In genomic region chr1:45550531-45550930, GRCm38 (mm10) we compare ENCODE assay signal across 26 mouse cellular contexts. TPM values are rescaled to one million over a fixed set of nuclear protein-coding genes. Genes with fewer than 3 reads are reported as not detected.
DNase-seq lines count a peak whose midpoint lies in the region; ATAC-seq and TF ChIP-seq lines count a peak whose summit lies in the region.
"Had no signal": no experiment of that assay in that cellular context is flagged by ENCODE, and none has a peak within 500 bp of the region (broad histone marks: within the 10 kb centered on the region; RNA-seq: fewer than 3 reads in every experiment).

No protein-coding gene starts in this region.

- no peak overlapping the region for H3K4me3 ChIP-seq in lung, embryonic 14.5 days (ENCODE audit: low read depth, low read length)
- H3K4me3 ChIP-seq in lung, adult 2 months (replicated peaks; ENCODE audit: extremely low read depth, low read depth, low read length) = no peak overlapping the region
- H3K4me3 ChIP-seq in lung, postnatal 0 days (ENCODE audit: low read depth, low read length) = no peak overlapping the region
- H3K4me3 ChIP-seq: embryonic facial prominence, embryonic 10.5 days; embryonic facial prominence, embryonic 12.5 days; forebrain, embryonic 13.5 days; forebrain, embryonic 15.5 days had no signal

- no peaks in the 10 kb centered on the region for H3K27me3 ChIP-seq in lung, embryonic 14.5 days (ENCODE audit: insufficient read depth, low read length)
- no peaks in the 10 kb centered on the region for H3K27me3 ChIP-seq in lung, postnatal 0 days (replicated peaks; ENCODE audit: insufficient read depth, low read length)
- H3K27me3 ChIP-seq: CH12.LX; embryonic facial prominence, embryonic 12.5 days; forebrain, embryonic 13.5 days; forebrain, embryonic 15.5 days had no signal

- no peak overlapping the region for H3K4me2 ChIP-seq in lung, embryonic 14.5 days
- no peak overlapping the region for H3K4me2 ChIP-seq in lung, postnatal 0 days (replicated peaks; ENCODE audit: low read depth, low read length)
- H3K4me2 ChIP-seq: embryonic facial prominence, embryonic 12.5 days; forebrain, embryonic 13.5 days; forebrain, embryonic 15.5 days had no signal

- WGBS in lung, embryonic 14.5 days = 26% methylated on average over 4 of the region's 4 CpGs
- 51% methylated on average over 4 of the region's 4 CpGs for WGBS in lung, adult 2 months
- whole genome bisulfite sequencing in lung, postnatal 0 days = 49% methylated on average over 4 of the region's 4 CpGs

- TF ChIP-seq EP300 in lung, postnatal 0 days (IDR thresholded peaks at IDR 0.05) = no peak

- no peak overlapping the region for H3K9ac ChIP-seq in lung, embryonic 14.5 days
- H3K9ac ChIP-seq in lung, postnatal 0 days (replicated peaks; ENCODE audit: low read depth) = no peak overlapping the region
- H3K9ac ChIP-seq: embryonic facial prominence, embryonic 12.5 days; forebrain, embryonic 13.5 days; forebrain, embryonic 15.5 days had no signal

- TF ChIP-seq POLR2A in lung, adult 2 months (IDR thresholded peaks at IDR 0.05; ENCODE audit: borderline replicate concordance, extremely low read depth, low read depth, low read length) = no peak

- no peak for TF ChIP-seq CTCF in lung, embryonic 14.5 days (IDR thresholded peaks at IDR 0.05; ENCODE audit: low read depth)
- no peak for TF ChIP-seq CTCF in lung, adult 2 months (IDR thresholded peaks at IDR 0.05; ENCODE audit: insufficient read depth, low read length)
- TF ChIP-seq CTCF in lung, postnatal 0 days (IDR thresholded peaks at IDR 0.05) = no peak

- no peaks in the 10 kb centered on the region for H3K4me1 ChIP-seq in lung, embryonic 14.5 days (ENCODE audit: insufficient read depth)
- H3K4me1 ChIP-seq in lung, adult 2 months (ENCODE audit: control insufficient read depth, insufficient read depth, low read length) = no peaks in the 10 kb centered on the region
- no peaks in the 10 kb centered on the region for H3K4me1 ChIP-seq in lung, postnatal 0 days (ENCODE audit: insufficient read depth, low read depth, low read length)
- H3K4me1 ChIP-seq: embryonic facial prominence, embryonic 10.5 days; embryonic facial prominence, embryonic 12.5 days; forebrain, embryonic 13.5 days; forebrain, embryonic 15.5 days had no signal

- no peaks in the 10 kb centered on the region for H3K9me3 ChIP-seq in lung, embryonic 14.5 days (ENCODE audit: low read depth, low read length)
- no peaks in the 10 kb centered on the region for H3K9me3 ChIP-seq in lung, postnatal 0 days (ENCODE audit: low read length)
- H3K9me3 ChIP-seq: embryonic facial prominence, embryonic 10.5 days; embryonic facial prominence, embryonic 12.5 days; forebrain, embryonic 13.5 days; forebrain, embryonic 15.5 days; G1E had no signal

- no peaks in the 10 kb centered on the region for H3K36me3 ChIP-seq in lung, embryonic 14.5 days (ENCODE audit: insufficient read depth)
- no peaks in the 10 kb centered on the region for H3K36me3 ChIP-seq in lung, postnatal 0 days (ENCODE audit: insufficient read depth, low read length)
- H3K36me3 ChIP-seq: embryonic facial prominence, embryonic 10.5 days; embryonic facial prominence, embryonic 12.5 days; forebrain, embryonic 15.5 days; G1E had no signal

- DNase-seq in kidney, postnatal 10 days = peak; percentile 11
- no peak for DNase-seq in kidney, adult 11 months
- DNase-seq in lung, embryonic 14.5 days = peak; percentile 76
- DNase-seq in lung, adult 2 months = no peak
- DNase-seq in lung, postnatal 0 days (ENCODE audit: low spot score) = peak; percentile 53
- DNase-seq in lung, postnatal 25 days (ENCODE audit: low spot score) = no peak
- DNase-seq in Muller cell, postnatal 12 days (ENCODE audit: inconsistent ontology term) = peak; percentile 4
- DNase-seq in spleen, postnatal 14 days (ENCODE audit: low spot score in 2 of 2) = no peak
- DNase-seq: adrenal gland, adult 2 months; adrenal gland, postnatal 10 days; adrenal gland, postnatal 25 days; B cell, adult 2 months; cerebellum, adult 11 months; cerebellum, adult 18-20 months; cerebellum, adult 8-10 months; cerebellum, adult 9-11 months; cerebellum, postnatal 14 days; cerebellum, postnatal 36 days; embryo, embryonic 11 days had no signal

- no peak overlapping the region for H3K27ac ChIP-seq in lung, embryonic 14.5 days (ENCODE audit: low read depth)
- H3K27ac ChIP-seq in lung, postnatal 0 days (ENCODE audit: low read length) = no peak overlapping the region
- H3K27ac ChIP-seq: embryonic facial prominence, embryonic 10.5 days; embryonic facial prominence, embryonic 12.5 days; forebrain, embryonic 13.5 days; forebrain, embryonic 15.5 days had no signal

- ATAC-seq in lung, embryonic 14.5 days (ENCODE audit: insufficient read depth) = no peak
- no peak for ATAC-seq in lung, postnatal 0 days
- ATAC-seq: CD4-positive, CD25-positive, alpha-beta regulatory T cell, adult 4 months; forebrain, embryonic 13.5 days; forebrain, embryonic 15.5 days had no signal

RNA-seq across cellular contexts. Expression of gene Col5a2, which starts 47.4 kb away (rescaled TPM):
- polyA plus RNA-seq in lung, embryonic 14.5 days (2014; fragmentation: Nextera tagmentation; extraction: Ambion mirVana) = 87.0 and 89.5 TPM in 2 replicates
- polyA plus RNA-seq in lung, adult 2 months (2012; rRNA removed) = 11.5 and 17.5 TPM in 2 replicates
- polyA plus RNA-seq in lung, postnatal 0 days (2015; fragmentation: Nextera tagmentation; extraction: Ambion mirVana) = 51.8 and 57.6 TPM in 2 replicates
- polyA plus RNA-seq: CD4-positive, CD25-positive, alpha-beta regulatory T cell, adult 4 months; G1E had no signal

Comparison
In these comparisons a context has a peak if more than half of its experiments do, and no peak if none do; other contexts are left out.
1. DNase-seq: peak in kidney, postnatal 10 days (single experiment), lung, embryonic 14.5 days (single experiment), lung, postnatal 0 days (single experiment) and Muller cell, postnatal 12 days (single experiment); none in kidney, adult 11 months (single experiment), lung, adult 2 months (single experiment), lung, postnatal 25 days (single experiment) and spleen, postnatal 14 days (0 of 2).